Comparison of ENCODE assay signal across 24 mouse cellular contexts in the genomic region with DNA sequence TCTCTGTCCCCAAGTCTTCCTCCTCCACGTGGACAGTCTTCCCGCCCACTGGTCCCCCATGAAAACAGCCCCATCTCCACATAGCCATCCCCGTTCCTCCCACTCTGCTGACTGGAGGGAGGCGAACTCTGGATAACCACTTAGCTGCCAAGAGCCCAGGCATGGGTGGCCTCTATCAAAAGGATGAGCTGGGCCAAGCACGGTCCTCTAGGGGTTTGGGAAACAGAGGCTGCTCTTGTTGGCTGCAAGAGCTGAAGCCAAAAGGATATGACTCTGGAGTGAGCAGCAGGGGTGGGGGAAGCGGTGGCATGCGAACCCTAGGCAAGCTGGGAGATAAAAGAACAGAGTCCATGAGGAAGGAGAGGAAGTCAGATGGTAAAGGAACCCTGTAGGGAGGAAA. TPM values are rescaled to one million over a fixed set of nuclear protein-coding genes. Genes with fewer than 3 reads are reported as not detected.
DNase-seq lines count a peak whose midpoint lies in the region; ATAC-seq and TF ChIP-seq lines count a peak whose summit lies in the region.
"Had no signal": no experiment of that assay in that cellular context is flagged by ENCODE, and none has a peak within 500 bp of the region (broad histone marks: within the 10 kb centered on the region; RNA-seq: fewer than 3 reads in every experiment).

No protein-coding gene starts in this region.

- H3K27ac ChIP-seq in heart, embryonic 15.5 days: peak overlapping the region; percentile 7; the same call in 1 of the 2 replicates
- H3K27ac ChIP-seq in heart, embryonic 12.5 days (ENCODE audit: poor library complexity, severe bottlenecking): no peak overlapping the region
- peak overlapping the region; percentile 38; the same call in 1 of the 2 replicates for H3K27ac ChIP-seq in kidney, embryonic 15.5 days
- H3K27ac ChIP-seq in stomach, embryonic 16.5 days (ENCODE audit: low read length): 0 out of 2 replicates have a peak overlapping the region, but pooled peaks have one; percentile 15
- H3K27ac ChIP-seq in stomach, postnatal 0 days (replicated peaks): no peak overlapping the region
- H3K27ac ChIP-seq: embryonic facial prominence, embryonic 12.5 days; embryonic facial prominence, embryonic 15.5 days; gastrocnemius, adult 2 months; hindbrain, embryonic 12.5 days; hindbrain, embryonic 15.5 days had no signal

- TF ChIP-seq EP300 in stomach, postnatal 0 days (optimal IDR thresholded peaks at IDR 0.05): no peak

- H3K9ac ChIP-seq in heart, embryonic 15.5 days: no peak overlapping the region
- H3K9ac ChIP-seq in heart, embryonic 12.5 days: no peak overlapping the region
- H3K9ac ChIP-seq in kidney, embryonic 15.5 days: no peak overlapping the region
- no peak overlapping the region for H3K9ac ChIP-seq in stomach, embryonic 16.5 days (ENCODE audit: low read length)
- no peak overlapping the region for H3K9ac ChIP-seq in stomach, postnatal 0 days (ENCODE audit: low read length)
- H3K9ac ChIP-seq: embryonic facial prominence, embryonic 12.5 days; embryonic facial prominence, embryonic 15.5 days; forebrain, postnatal 0 days; hindbrain, embryonic 12.5 days; hindbrain, embryonic 15.5 days had no signal

- no peaks in the 10 kb centered on the region for H3K36me3 ChIP-seq in heart, embryonic 15.5 days
- no peaks in the 10 kb centered on the region for H3K36me3 ChIP-seq in heart, embryonic 12.5 days
- no peaks in the 10 kb centered on the region for H3K36me3 ChIP-seq in kidney, embryonic 15.5 days
- H3K36me3 ChIP-seq in stomach, embryonic 16.5 days (ENCODE audit: control insufficient read depth, insufficient read depth, low read length): no peaks in the 10 kb centered on the region
- no peaks in the 10 kb centered on the region for H3K36me3 ChIP-seq in stomach, postnatal 0 days (ENCODE audit: control insufficient read depth, insufficient read depth, low read length)
- H3K36me3 ChIP-seq: G1E; hindbrain, embryonic 12.5 days; hindbrain, embryonic 15.5 days had no signal

- H3K4me3 ChIP-seq in heart, embryonic 15.5 days: no peak overlapping the region
- H3K4me3 ChIP-seq in heart, embryonic 12.5 days: no peak overlapping the region
- no peak overlapping the region for H3K4me3 ChIP-seq in kidney, embryonic 15.5 days (replicated peaks)
- H3K4me3 ChIP-seq in stomach, embryonic 16.5 days (replicated peaks; ENCODE audit: low read length): no peak overlapping the region
- no peak overlapping the region for H3K4me3 ChIP-seq in stomach, postnatal 0 days (ENCODE audit: low read depth, low read length)
- H3K4me3 ChIP-seq: embryonic facial prominence, embryonic 12.5 days; embryonic facial prominence, embryonic 15.5 days; gastrocnemius, adult 2 months; hindbrain, embryonic 12.5 days; hindbrain, embryonic 15.5 days had no signal

- H3K27me3 ChIP-seq in heart, embryonic 15.5 days: no peaks in the 10 kb centered on the region
- H3K27me3 ChIP-seq in heart, embryonic 12.5 days (replicated peaks): 0 out of 2 replicates have a peak, but pooled peaks cover 2% of the 10 kb centered on the region
- 0 out of 2 replicates have a peak, but pooled peaks cover 3% of the 10 kb centered on the region for H3K27me3 ChIP-seq in kidney, embryonic 15.5 days
- no peaks in the 10 kb centered on the region for H3K27me3 ChIP-seq in stomach, embryonic 16.5 days (ENCODE audit: control insufficient read depth, insufficient read depth, low read length)
- H3K27me3 ChIP-seq in stomach, postnatal 0 days (ENCODE audit: control insufficient read depth, insufficient read depth, low read length): no peaks in the 10 kb centered on the region
- H3K27me3 ChIP-seq: embryonic facial prominence, embryonic 12.5 days; embryonic facial prominence, embryonic 15.5 days; hindbrain, embryonic 12.5 days; hindbrain, embryonic 15.5 days had no signal

- WGBS in heart, embryonic 15.5 days: 60% methylated on average over 7 of the region's 7 CpGs
- 74% methylated on average over 7 of the region's 7 CpGs for WGBS in heart, embryonic 12.5 days
- 72% methylated on average over 7 of the region's 7 CpGs for WGBS in kidney, embryonic 15.5 days
- 70% methylated on average over 7 of the region's 7 CpGs for WGBS in stomach, embryonic 16.5 days
- WGBS in stomach, postnatal 0 days: 72% methylated on average over 7 of the region's 7 CpGs

- no peak for TF ChIP-seq CTCF in stomach, postnatal 0 days (IDR thresholded peaks at IDR 0.05; ENCODE audit: low read depth)

- H3K4me1 ChIP-seq in heart, embryonic 15.5 days (replicated peaks): peaks cover under 1% of the 10 kb centered on the region
- peaks cover 2% of the 10 kb centered on the region for H3K4me1 ChIP-seq in heart, embryonic 12.5 days (replicated peaks)
- 0 out of 2 replicates have a peak, but pooled peaks cover 9% of the 10 kb centered on the region for H3K4me1 ChIP-seq in kidney, embryonic 15.5 days
- H3K4me1 ChIP-seq in stomach, embryonic 16.5 days (ENCODE audit: control insufficient read depth, insufficient read depth, low read length): 0 out of 2 replicates have a peak, but pooled peaks cover 1% of the 10 kb centered on the region
- H3K4me1 ChIP-seq in stomach, postnatal 0 days (replicated peaks; ENCODE audit: control insufficient read depth, insufficient read depth): no peaks in the 10 kb centered on the region
- H3K4me1 ChIP-seq: embryonic facial prominence, embryonic 12.5 days; embryonic facial prominence, embryonic 15.5 days; hindbrain, embryonic 12.5 days; hindbrain, embryonic 15.5 days had no signal

- H3K4me2 ChIP-seq in heart, embryonic 15.5 days: no peak overlapping the region
- no peak overlapping the region for H3K4me2 ChIP-seq in heart, embryonic 12.5 days
- no peak overlapping the region for H3K4me2 ChIP-seq in kidney, embryonic 15.5 days
- H3K4me2 ChIP-seq in stomach, embryonic 16.5 days (ENCODE audit: low read depth, low read length): no peak overlapping the region
- H3K4me2 ChIP-seq in stomach, postnatal 0 days (replicated peaks; ENCODE audit: low read depth): no peak overlapping the region
- H3K4me2 ChIP-seq: embryonic facial prominence, embryonic 12.5 days; embryonic facial prominence, embryonic 15.5 days; hindbrain, embryonic 12.5 days; hindbrain, embryonic 15.5 days had no signal

- DNase-seq in kidney, adult 9 months: no peak
- peak; percentile 37 for DNase-seq in kidney, postnatal 10 days
- no peak for DNase-seq in kidney, adult 8-10 months
- DNase-seq in stomach, postnatal 0 days (ENCODE audit: low spot score): no peak
- DNase-seq: adrenal gland, adult 2 months; adrenal gland, postnatal 14 days; B cell, adult 2 months; cerebellum, adult 11 months; cerebellum, adult 2 months; cerebellum, adult 9-11 months; cerebellum, postnatal 25 days; forebrain, postnatal 0 days; gastrocnemius, adult 2 months; gastrocnemius, postnatal 14 days had no signal

- H3K9me3 ChIP-seq in heart, embryonic 15.5 days (replicated peaks): no peaks in the 10 kb centered on the region
- H3K9me3 ChIP-seq in heart, embryonic 12.5 days (replicated peaks): no peaks in the 10 kb centered on the region; the same call in 1 of the 2 replicates
- no peaks in the 10 kb centered on the region for H3K9me3 ChIP-seq in kidney, embryonic 15.5 days (replicated peaks)
- no peaks in the 10 kb centered on the region for H3K9me3 ChIP-seq in stomach, embryonic 16.5 days (replicated peaks; ENCODE audit: control insufficient read depth, low read length)
- H3K9me3 ChIP-seq in stomach, postnatal 0 days (ENCODE audit: control insufficient read depth, low read length): no peaks in the 10 kb centered on the region
- H3K9me3 ChIP-seq: embryonic facial prominence, embryonic 12.5 days; embryonic facial prominence, embryonic 15.5 days; G1E; hindbrain, embryonic 12.5 days; hindbrain, embryonic 15.5 days had no signal

- peak; percentile 53; the same call in 1 of the 2 replicates for ATAC-seq in heart, embryonic 15.5 days (replicated peaks; ENCODE audit: insufficient number of reproducible peaks, insufficient read depth, low FRiP score, low read depth)
- ATAC-seq in heart, embryonic 12.5 days (ENCODE audit: insufficient number of reproducible peaks, low FRiP score): no peak
- ATAC-seq in kidney, embryonic 15.5 days (replicated peaks; ENCODE audit: low FRiP score): no peak
- peak; percentile 44; the same call in 1 of the 2 replicates for ATAC-seq in stomach, embryonic 16.5 days (ENCODE audit: insufficient read depth, low FRiP score)
- ATAC-seq in stomach, postnatal 0 days (ENCODE audit: low FRiP score, low TSS enrichment): no peak
- ATAC-seq: forebrain, embryonic 14.5 days; forebrain, postnatal 0 days had no signal

RNA-seq across cellular contexts. Expression of gene Twist2, which starts 50.0 kb away (rescaled TPM):
- polyA plus RNA-seq in heart, embryonic 15.5 days (2015; fragmentation: Nextera tagmentation; extraction: Ambion mirVana): 2.9 and 5.2 TPM in 2 replicates
- 2.6 and 3.0 TPM in 2 replicates for polyA plus RNA-seq in heart, embryonic 12.5 days (2016; fragmentation: Nextera tagmentation; extraction: Ambion mirVana)
- polyA plus RNA-seq in kidney, embryonic 15.5 days (2015; fragmentation: Nextera tagmentation; extraction: Ambion mirVana): 6.9 and 8.9 TPM in 2 replicates
- 7.0 and 8.1 TPM in 2 replicates for polyA plus RNA-seq in stomach, embryonic 16.5 days (2015; fragmentation: Nextera tagmentation; extraction: Ambion mirVana)
- 3.7 and 4.2 TPM in 2 replicates for polyA plus RNA-seq in stomach, postnatal 0 days (2015; fragmentation: Nextera tagmentation; extraction: Ambion mirVana)
- polyA plus RNA-seq: G1E had no signal

Comparison
In these comparisons a context has a peak if more than half of its experiments do, and no peak if none do; other contexts are left out.
1. ATAC-seq: peak in heart, embryonic 15.5 days (single experiment) and stomach, embryonic 16.5 days (single experiment); none in heart, embryonic 12.5 days (single experiment), kidney, embryonic 15.5 days (single experiment) and stomach, postnatal 0 days (single experiment).
2. H3K27ac ChIP-seq: peak in heart, embryonic 15.5 days (single experiment), kidney, embryonic 15.5 days (single experiment) and stomach, embryonic 16.5 days (single experiment); none in heart, embryonic 12.5 days (single experiment) and stomach, postnatal 0 days (single experiment).